Comparison of ENCODE assay signal across 8 mouse cellular contexts in genomic region chr19:7494187-7495015, GRCm38 (mm10). TPM values are rescaled to one million over a fixed set of nuclear protein-coding genes. Genes with fewer than 3 reads are reported as not detected.
DNase-seq lines count a peak whose midpoint lies in the region; ATAC-seq lines count a peak whose summit lies in the region.

No protein-coding gene starts in this region.

- peaks cover 4% of the 10 kb centered on the region for H3K4me1 ChIP-seq in intestine, embryonic 14.5 days (replicated peaks; ENCODE audit: control insufficient read depth, insufficient read depth, low read length)

- peak; percentile 97 for DNase-seq in adipocyte (ENCODE audit: low spot score)
- DNase-seq in embryo, embryonic 10 days (ENCODE audit: low spot score), result peak; percentile 95
- peak; percentile 94 for DNase-seq in gastrocnemius, postnatal 14 days
- DNase-seq in intestine, embryonic 14.5 days (ENCODE audit: low spot score), result peak; percentile 94
- DNase-seq in left cerebral cortex, postnatal 14 days (ENCODE audit: low spot score in 2 of 2), result peak; percentile 95 to 97
- peak; percentile 96 for DNase-seq in mesoderm, embryonic 11.5 days (ENCODE audit: low read depth, low spot score)
- peak; percentile 97 to 99 for DNase-seq in right cerebral cortex, postnatal 36 days (ENCODE audit: low spot score in 2 of 2)
- peak; percentile 98 for DNase-seq in yolk sac, embryonic 10.5 days (ENCODE audit: low spot score)

- intact Hi-C loops in gastrocnemius, postnatal 14 days (cut with DNase I; ENCODE audit: low total_unique reads), result no loop called here
- intact Hi-C loops in left cerebral cortex, postnatal 14 days (cut with DNase I), result no loop called here

- peak overlapping the region; percentile 98 for H3K27ac ChIP-seq in intestine, embryonic 14.5 days (ENCODE audit: low read depth)

- ATAC-seq in intestine, embryonic 14.5 days (replicated peaks; ENCODE audit: low FRiP score, low TSS enrichment, low read depth), result peak; percentile 97

- under 1% methylated on average over 84 of the region's 84 CpGs for WGBS in intestine, embryonic 14.5 days

- peak overlapping the region; percentile 62 for H3K4me3 ChIP-seq in intestine, embryonic 14.5 days (ENCODE audit: low read depth, low read length)

- H3K9ac ChIP-seq in intestine, embryonic 14.5 days (ENCODE audit: low read length), result peak overlapping the region; percentile 92

- H3K27me3 ChIP-seq in intestine, embryonic 14.5 days (replicated peaks; ENCODE audit: control insufficient read depth, insufficient read depth, low read length), result no peaks in the 10 kb centered on the region

- H3K36me3 ChIP-seq in intestine, embryonic 14.5 days (ENCODE audit: control insufficient read depth, insufficient read depth, low read length), result no peaks in the 10 kb centered on the region

- no peaks in the 10 kb centered on the region for H3K9me3 ChIP-seq in intestine, embryonic 14.5 days (ENCODE audit: control insufficient read depth, low read length)

- peak overlapping the region; percentile 58 for H3K4me2 ChIP-seq in intestine, embryonic 14.5 days (ENCODE audit: low read length)

RNA-seq across cellular contexts. Expression of gene Atl3, which starts 0.6 kb away (rescaled TPM):
- total RNA-seq in gastrocnemius, postnatal 14 days (2021), result 10 to 100 TPM; 15.4 to 16.0 TPM
- 12.1 and 15.4 TPM in 2 replicates for polyA plus RNA-seq in intestine, embryonic 14.5 days (2014; fragmentation: Nextera tagmentation; extraction: Ambion mirVana)
- total RNA-seq in left cerebral cortex, postnatal 14 days (2021), result 10 to 100 TPM; 19.6 to 21.1 TPM

RNA-seq across cellular contexts. Expression of gene Rtn3, which starts 11.3 kb away (rescaled TPM):
- total RNA-seq in gastrocnemius, postnatal 14 days (2021), result 10 to 100 TPM; 37.1 to 40.6 TPM
- polyA plus RNA-seq in intestine, embryonic 14.5 days (2014; fragmentation: Nextera tagmentation; extraction: Ambion mirVana), result 117 and 123 TPM in 2 replicates
- total RNA-seq in left cerebral cortex, postnatal 14 days (2021), result 100 to 1,000 TPM; 936 to 943 TPM

Comparison
In these comparisons a context has a peak if more than half of its experiments do, and no peak if none do; other contexts are left out.
1. Peak in every context shown above with its lines: DNase-seq, ATAC-seq, H3K4me3 ChIP-seq and H3K27ac ChIP-seq.
2. RNA of gene Rtn3, which starts 11.3 kb away (total RNA-seq): 936 to 943 TPM in left cerebral cortex, postnatal 14 days; 37.1 to 40.6 TPM in gastrocnemius, postnatal 14 days; every median in the first group is over 10 times any median in the second.